Mouse (Mus musculus) c-Kit-positive CD71-negative TER-119-negative erythroid progenitor cells, embryonic 14.5 days (primary cell): Measurements from ENCODE around the gene Serpinb8.

Experiments used
- DNase-seq: peaks from one replicate; pipeline ENCODE4 v3.0.0-alpha.2; 2013; ENCODE audit warnings: low read depth

The Serpinb8 gene

GRCm38 (mm10) chr1:107645086-107645485 is 55.3 kb downstream of the Serpinb8 start:
- no peak for DNase-seq

- DNase-seq: no peak
Measured at GRCm38 (mm10) chr1:107657689-107658088, 67.9 kb downstream of the Serpinb8 start.
